Mouse (Mus musculus) G1E (cell line): ENCODE measurements around the gene Actrt1.

Experiments used
- CTCF ChIP-seq: IDR thresholded peaks from 2 replicates; pipeline ENCODE4 v1.5.1; 2012; ENCODE audit warnings: low read depth, low read length, inconsistent platforms, mixed read lengths
- GATA1 ChIP-seq: IDR thresholded peaks from 2 replicates; pipeline ENCODE4 v1.6.1; 2012; ENCODE audit warnings: borderline replicate concordance, low read length, inconsistent platforms, mixed read lengths
- GATA2 ChIP-seq: IDR thresholded peaks from 2 replicates; pipeline ENCODE4 v1.6.1; 2012; ENCODE audit warnings: low read depth, low read length, inconsistent platforms, borderline replicate concordance
- POLR2AphosphoS5 ChIP-seq: IDR thresholded peaks from 2 replicates; pipeline ENCODE4 v1.6.1; 2012; ENCODE audit warnings: low read depth, low read length, inconsistent platforms; ENCODE audit not compliant: insufficient replicate concordance
- TAL1 ChIP-seq: conservative IDR thresholded peaks from 2 replicates; pipeline ENCODE4 v1.6.1; 2012; ENCODE audit warnings: low read depth, low read length, inconsistent platforms, mixed read lengths

- no peak for TF ChIP-seq CTCF
- TF ChIP-seq GATA1 = no peak
- no peak for TF ChIP-seq TAL1
- TF ChIP-seq GATA2 = no peak
- TF ChIP-seq POLR2AphosphoS5 = no peak
Observed at GRCm38 (mm10) chrX:46328707-46329106, at the start of gene Actrt1.
